Mouse (Mus musculus): ENCODE measurements at regions not wholly inside any gene's neighbourhood (a gene's known extent, or its start where the extent isn't known, plus 50 kb on each side); places are given as distances from the start of the nearest gene placed in this dataset.

DNA sequence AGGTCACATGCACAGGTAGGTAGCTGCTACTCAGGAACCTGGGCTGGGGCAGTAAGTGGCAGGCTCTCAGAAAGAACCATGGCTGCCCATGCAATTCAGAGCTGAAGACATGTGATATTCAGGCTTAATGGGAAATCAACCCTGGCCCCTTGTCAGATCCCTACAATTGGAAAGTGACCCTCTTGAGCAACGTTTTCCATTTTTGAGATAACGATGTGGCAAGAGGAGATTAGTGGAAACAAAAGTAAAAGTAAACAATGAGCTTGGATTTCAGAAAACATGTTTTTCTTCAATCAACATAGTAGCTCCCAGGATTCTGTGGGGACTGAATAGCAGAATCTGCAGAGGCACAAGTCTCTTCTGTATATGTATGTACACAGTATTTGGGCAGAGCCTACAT is 598.8 kb downstream of the Rnf144a start:
- Histone ChIP-seq H3K9ac (ENCODE audit: low read depth, poor library complexity, severe bottlenecking) (no peak overlapping the region), H3K36me3 (ENCODE audit: control insufficient read depth, insufficient read depth, low read length, poor library complexity, severe bottlenecking) (no peaks in the 10 kb centered on the region), H3K27ac (ENCODE audit: insufficient read depth, low read length) (no peak overlapping the region), H3K9me3 (replicated peaks; ENCODE audit: control insufficient read depth, insufficient read depth, low read length, poor library complexity, severe bottlenecking) (no peaks in the 10 kb centered on the region), H3K4me3 (ENCODE audit: low read depth, low read length) (no peak overlapping the region), H3K4me1 (ENCODE audit: control insufficient read depth, insufficient read depth, low read length) (no peaks in the 10 kb centered on the region), H3K27me3 (ENCODE audit: control insufficient read depth, insufficient read depth, low read length, poor library complexity, severe bottlenecking) (no peaks in the 10 kb centered on the region; the same call in 1 of the 2 replicates)
- TF ChIP-seq EP300 (IDR thresholded peaks at IDR 0.05; ENCODE audit: insufficient read depth, low read depth, low read length) = no peak
- TF ChIP-seq POLR2A (IDR thresholded peaks at IDR 0.05; ENCODE audit: insufficient read depth, low read length) = no peak
- TF ChIP-seq CTCF (IDR thresholded peaks at IDR 0.05; ENCODE audit: low read depth, low read length) = no peak

DNA sequence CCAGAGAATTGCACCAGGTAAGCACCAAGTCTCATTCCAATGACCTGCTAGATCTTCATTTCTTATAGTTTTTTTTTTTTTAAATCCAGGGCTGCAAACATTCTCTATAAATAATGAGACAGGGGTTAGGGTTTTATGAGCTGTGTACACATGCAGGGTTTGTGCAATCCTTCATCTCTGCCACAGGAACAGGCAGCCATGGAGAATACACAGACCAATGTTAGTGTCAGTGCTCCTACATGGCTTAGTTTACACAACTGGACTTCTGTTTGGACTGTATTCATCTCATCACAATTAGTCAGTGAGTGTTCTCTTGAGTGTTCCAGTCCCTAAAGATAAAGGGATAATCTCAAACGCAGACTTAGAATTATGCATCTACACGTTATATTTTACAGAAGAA is 620.0 kb downstream of the Rnf144a start:
- H3K9ac ChIP-seq (ENCODE audit: low read depth, poor library complexity, severe bottlenecking) = no peak overlapping the region
- H3K36me3 ChIP-seq (ENCODE audit: control insufficient read depth, insufficient read depth, low read length, poor library complexity, severe bottlenecking) = no peaks in the 10 kb centered on the region
- no peak overlapping the region for H3K27ac ChIP-seq (ENCODE audit: insufficient read depth, low read length)
- H3K4me3 ChIP-seq (ENCODE audit: low read depth, low read length) = no peak overlapping the region
- no peaks in the 10 kb centered on the region for H3K27me3 ChIP-seq (ENCODE audit: control insufficient read depth, insufficient read depth, low read length, poor library complexity, severe bottlenecking)
- no peaks in the 10 kb centered on the region for H3K9me3 ChIP-seq (replicated peaks; ENCODE audit: control insufficient read depth, insufficient read depth, low read length, poor library complexity, severe bottlenecking)
- H3K4me1 ChIP-seq (ENCODE audit: control insufficient read depth, insufficient read depth, low read length) = no peaks in the 10 kb centered on the region
- TF ChIP-seq CTCF (IDR thresholded peaks at IDR 0.05; ENCODE audit: low read depth, low read length) (no peak), EP300 (IDR thresholded peaks at IDR 0.05; ENCODE audit: insufficient read depth, low read depth, low read length) (no peak), POLR2A (IDR thresholded peaks at IDR 0.05; ENCODE audit: insufficient read depth, low read length) (no peak)

DNA sequence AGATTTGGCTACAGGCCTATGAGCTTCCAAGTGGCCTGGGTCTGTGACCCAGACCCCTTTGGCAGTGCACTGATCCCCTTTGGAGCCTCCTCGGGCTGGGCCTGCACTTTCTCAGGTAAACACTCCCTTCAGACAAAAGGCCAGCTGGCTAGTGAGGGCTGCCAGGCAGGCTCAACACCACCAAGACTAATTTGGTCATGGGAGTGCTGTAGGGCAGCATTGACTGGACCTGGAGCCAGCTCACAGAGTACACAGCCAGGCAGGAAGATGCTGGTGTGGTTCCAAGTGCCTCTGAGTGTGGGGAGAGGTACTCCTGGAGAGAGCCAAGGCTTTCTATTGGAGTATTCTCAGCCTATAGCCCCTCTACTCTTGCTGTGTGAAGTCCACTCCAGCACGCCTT is 620.5 kb downstream of the Rnf144a start:
- H3K4me1 ChIP-seq (ENCODE audit: control insufficient read depth, insufficient read depth, low read length) = no peaks in the 10 kb centered on the region
- H3K4me3 ChIP-seq (ENCODE audit: low read depth, low read length) = no peak overlapping the region
- no peaks in the 10 kb centered on the region for H3K9me3 ChIP-seq (replicated peaks; ENCODE audit: control insufficient read depth, insufficient read depth, low read length, poor library complexity, severe bottlenecking)
- no peaks in the 10 kb centered on the region for H3K36me3 ChIP-seq (ENCODE audit: control insufficient read depth, insufficient read depth, low read length, poor library complexity, severe bottlenecking)
- no peak overlapping the region for H3K27ac ChIP-seq (ENCODE audit: insufficient read depth, low read length)
- no peak overlapping the region for H3K9ac ChIP-seq (ENCODE audit: low read depth, poor library complexity, severe bottlenecking)
- TF ChIP-seq EP300 (IDR thresholded peaks at IDR 0.05; ENCODE audit: insufficient read depth, low read depth, low read length) = no peak
- no peak for TF ChIP-seq POLR2A (IDR thresholded peaks at IDR 0.05; ENCODE audit: insufficient read depth, low read length)
- no peak for TF ChIP-seq CTCF (IDR thresholded peaks at IDR 0.05; ENCODE audit: low read depth, low read length)
- no peaks in the 10 kb centered on the region for H3K27me3 ChIP-seq (ENCODE audit: control insufficient read depth, insufficient read depth, low read length, poor library complexity, severe bottlenecking)

DNA sequence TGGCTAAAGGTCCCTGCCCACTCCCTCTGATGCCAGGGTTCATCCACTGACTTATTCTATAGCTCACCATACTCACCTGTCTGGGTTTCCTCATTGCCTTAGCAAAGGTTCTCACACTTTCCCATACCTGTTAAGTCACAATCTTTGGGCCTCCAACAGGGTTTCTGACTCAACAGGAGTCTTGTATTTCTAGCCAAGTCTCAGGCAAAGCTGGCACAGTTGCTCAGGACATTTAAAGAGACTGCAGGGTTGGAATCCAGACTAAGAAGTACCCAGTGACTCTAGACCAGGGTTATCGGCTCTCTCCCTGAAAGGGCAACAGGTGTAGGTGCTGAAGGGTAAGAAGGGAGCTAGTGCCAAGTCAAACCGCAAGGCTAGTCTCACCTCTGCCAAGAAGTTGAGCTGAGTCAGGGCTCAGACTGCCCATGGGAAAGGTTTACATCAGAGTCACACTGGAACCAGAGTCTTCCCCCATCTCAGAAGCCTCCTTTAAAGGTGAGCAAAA is 622.4 kb downstream of the Rnf144a start:
- Histone ChIP-seq H3K36me3 (ENCODE audit: control insufficient read depth, insufficient read depth, low read length, poor library complexity, severe bottlenecking) (no peaks in the 10 kb centered on the region), H3K9me3 (replicated peaks; ENCODE audit: control insufficient read depth, insufficient read depth, low read length, poor library complexity, severe bottlenecking) (no peaks in the 10 kb centered on the region), H3K27me3 (ENCODE audit: control insufficient read depth, insufficient read depth, low read length, poor library complexity, severe bottlenecking) (no peaks in the 10 kb centered on the region), H3K4me1 (ENCODE audit: control insufficient read depth, insufficient read depth, low read length) (no peaks in the 10 kb centered on the region), H3K27ac (ENCODE audit: insufficient read depth, low read length) (no peak overlapping the region), H3K9ac (ENCODE audit: low read depth, poor library complexity, severe bottlenecking) (no peak overlapping the region), H3K4me3 (ENCODE audit: low read depth, low read length) (no peak overlapping the region)
- TF ChIP-seq EP300 (IDR thresholded peaks at IDR 0.05; ENCODE audit: insufficient read depth, low read depth, low read length) (no peak), POLR2A (IDR thresholded peaks at IDR 0.05; ENCODE audit: insufficient read depth, low read length) (no peak), CTCF (IDR thresholded peaks at IDR 0.05; ENCODE audit: low read depth, low read length) (no peak)

DNA sequence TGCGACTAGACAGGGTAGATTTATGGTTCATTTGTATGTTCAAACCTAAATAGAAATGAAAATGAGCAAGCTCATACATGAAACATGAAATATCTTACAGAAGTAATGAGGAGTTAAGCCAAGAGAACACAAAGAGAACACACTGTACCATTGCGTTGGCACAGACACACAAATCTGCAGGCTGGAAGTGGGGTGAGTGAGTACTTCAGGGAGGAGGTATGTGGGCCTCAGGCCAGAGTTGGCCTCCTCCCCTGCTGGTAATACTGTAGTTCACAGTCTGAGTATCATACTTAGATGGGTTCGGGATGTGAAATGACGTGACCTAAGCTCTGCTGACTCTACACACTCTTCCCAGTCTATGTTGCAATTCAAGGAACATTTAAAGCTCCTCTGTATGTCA is 624.1 kb downstream of the Rnf144a start:
- Histone ChIP-seq H3K9me3 (replicated peaks; ENCODE audit: control insufficient read depth, insufficient read depth, low read length, poor library complexity, severe bottlenecking) (no peaks in the 10 kb centered on the region), H3K36me3 (ENCODE audit: control insufficient read depth, insufficient read depth, low read length, poor library complexity, severe bottlenecking) (no peaks in the 10 kb centered on the region), H3K9ac (ENCODE audit: low read depth, poor library complexity, severe bottlenecking) (no peak overlapping the region), H3K4me1 (ENCODE audit: control insufficient read depth, insufficient read depth, low read length) (no peaks in the 10 kb centered on the region), H3K27me3 (ENCODE audit: control insufficient read depth, insufficient read depth, low read length, poor library complexity, severe bottlenecking) (no peaks in the 10 kb centered on the region), H3K27ac (ENCODE audit: insufficient read depth, low read length) (no peak overlapping the region), H3K4me3 (ENCODE audit: low read depth, low read length) (no peak overlapping the region)
- TF ChIP-seq CTCF (IDR thresholded peaks at IDR 0.05; ENCODE audit: low read depth, low read length) = no peak
- no peak for TF ChIP-seq EP300 (IDR thresholded peaks at IDR 0.05; ENCODE audit: insufficient read depth, low read depth, low read length)
- TF ChIP-seq POLR2A (IDR thresholded peaks at IDR 0.05; ENCODE audit: insufficient read depth, low read length) = no peak

DNA sequence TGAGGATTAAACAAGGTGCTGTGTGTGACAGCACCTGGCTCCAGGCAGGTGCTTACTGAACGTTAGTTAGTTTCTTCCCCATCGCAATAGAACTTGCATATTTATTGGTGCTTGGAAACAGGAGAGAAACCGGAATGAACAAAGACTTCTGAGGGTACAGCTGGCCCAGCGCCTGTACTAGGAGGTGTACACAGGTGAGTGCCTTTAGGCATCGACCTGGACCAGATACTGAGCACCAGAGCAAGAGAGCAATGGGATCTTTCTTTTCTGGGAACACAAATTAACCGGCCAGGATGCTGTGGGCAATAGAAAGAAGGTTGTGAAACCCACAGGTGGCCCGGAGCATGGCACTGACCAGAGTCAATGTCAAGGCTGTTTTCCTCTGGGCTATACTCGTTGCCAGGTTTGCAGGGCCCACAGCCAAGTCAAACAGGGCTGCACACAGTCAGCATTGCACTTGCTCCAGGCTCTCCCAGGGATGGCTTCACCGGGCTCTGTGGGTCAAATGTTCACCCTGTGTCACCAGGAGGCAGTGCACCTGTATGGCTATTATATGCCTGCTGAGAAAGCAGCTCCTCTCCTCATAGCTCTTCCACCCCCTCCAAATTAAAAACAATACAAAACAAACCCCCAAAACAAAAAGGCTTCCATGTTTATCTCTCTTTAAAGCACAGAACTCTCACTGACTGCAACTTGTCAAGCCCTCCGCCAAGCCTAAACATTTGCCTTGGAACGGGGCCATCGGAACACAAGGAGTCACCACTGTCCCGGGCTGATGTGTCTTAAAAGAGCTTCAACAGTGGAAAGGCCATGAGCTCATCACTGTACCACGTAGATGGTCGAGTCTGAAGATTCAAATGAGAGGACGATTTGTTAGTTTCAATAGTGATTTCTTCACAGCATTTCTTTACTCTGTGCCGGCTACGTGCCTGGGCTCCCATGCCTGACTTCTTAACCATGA is 629.1 kb downstream of the Rnf144a start:
- H3K4me3 ChIP-seq (ENCODE audit: low read depth, low read length) = no peak overlapping the region
- H3K9me3 ChIP-seq (replicated peaks; ENCODE audit: control insufficient read depth, insufficient read depth, low read length, poor library complexity, severe bottlenecking) = no peaks in the 10 kb centered on the region
- H3K36me3 ChIP-seq (ENCODE audit: control insufficient read depth, insufficient read depth, low read length, poor library complexity, severe bottlenecking) = no peaks in the 10 kb centered on the region
- H3K9ac ChIP-seq (ENCODE audit: low read depth, poor library complexity, severe bottlenecking) = no peak overlapping the region
- TF ChIP-seq POLR2A (IDR thresholded peaks at IDR 0.05; ENCODE audit: insufficient read depth, low read length) (no peak), CTCF (IDR thresholded peaks at IDR 0.05; ENCODE audit: low read depth, low read length) (no peak), EP300 (IDR thresholded peaks at IDR 0.05; ENCODE audit: insufficient read depth, low read depth, low read length) (no peak)
- H3K27ac ChIP-seq (ENCODE audit: insufficient read depth, low read length) = no peak overlapping the region
- no peaks in the 10 kb centered on the region; the same call in 1 of the 2 replicates for H3K27me3 ChIP-seq (ENCODE audit: control insufficient read depth, insufficient read depth, low read length, poor library complexity, severe bottlenecking)
- no peaks in the 10 kb centered on the region for H3K4me1 ChIP-seq (ENCODE audit: control insufficient read depth, insufficient read depth, low read length)
